Mouse (Mus musculus) gonadal fat pad, adult 2 months (tissue): ENCODE data around the gene Kcnma1. TPM values are rescaled to one million over a fixed set of nuclear protein-coding genes. Genes with fewer than 3 reads are reported as not detected.

Experiments
- DNase-seq: peaks from one replicate; pipeline ENCODE4 v3.0.0-alpha.2; 2012; ENCODE audit warnings: low read depth
- polyA plus RNA-seq: library from polyadenylated mRNA; depleted of rRNA; stranded (reverse); fragments of >200 nt; gene quantifications from 2 replicates; pipeline ENCODE4 v1.2.3, GENCODE M21; 2012

Kcnma1 gene
- polyA plus RNA-seq, 1 experiment, result 6.0 TPM

DNA sequence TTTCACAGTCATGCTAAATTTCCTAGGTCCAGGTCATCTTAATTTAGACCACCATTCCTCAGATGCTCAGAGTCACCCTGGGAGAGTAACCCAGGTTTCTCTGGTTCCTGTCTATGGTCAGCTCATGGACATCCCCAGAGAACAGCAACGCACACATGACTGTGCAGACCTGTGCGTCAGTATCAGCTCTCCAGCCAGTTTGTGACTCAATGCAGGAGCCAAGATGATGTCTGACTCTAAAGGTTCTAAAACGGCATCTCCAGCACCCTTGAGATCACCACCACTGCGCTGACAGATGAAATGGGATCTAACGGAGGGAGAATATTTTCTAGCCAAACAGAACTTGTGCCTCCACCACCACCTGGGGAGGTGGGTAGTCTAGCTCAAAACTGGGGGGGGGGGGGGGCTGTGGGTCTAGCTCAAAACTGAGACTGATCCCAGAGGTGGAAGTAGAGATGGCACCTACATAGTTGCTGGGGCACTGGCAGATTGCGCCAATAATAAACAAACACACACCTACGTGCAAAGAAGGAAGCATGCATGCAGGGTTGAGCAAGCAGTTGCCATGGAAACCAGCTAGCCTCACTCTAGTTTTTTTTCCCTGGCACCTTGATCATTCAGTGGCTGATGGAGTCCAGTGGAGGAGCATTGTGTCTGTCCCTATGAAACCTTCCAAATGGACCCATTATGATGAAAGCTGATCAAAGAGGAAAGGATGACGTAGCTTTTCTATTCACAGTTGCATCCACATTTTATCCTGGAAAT, 231.3 kb downstream of the Kcnma1 start:
- DNase-seq, result no peak

DNA sequence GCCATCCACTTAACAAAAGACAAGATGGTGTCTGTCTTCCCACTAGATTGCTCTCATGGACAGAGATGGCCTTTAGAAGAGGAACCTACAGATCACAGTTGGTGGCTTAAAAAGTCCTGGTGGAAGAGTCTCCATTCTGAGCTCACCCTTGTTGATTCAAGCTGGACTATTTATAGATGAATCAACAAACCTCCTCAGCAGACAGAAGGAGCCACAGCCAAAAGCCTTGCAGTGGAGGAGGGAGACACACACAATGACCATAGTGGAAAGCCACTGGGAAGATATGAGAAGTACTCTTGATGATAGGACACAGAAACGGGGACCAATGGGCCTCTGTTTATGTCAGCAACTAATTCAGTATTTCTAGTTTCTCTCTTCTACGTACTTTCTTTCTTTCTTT, 239.7 kb downstream of the Kcnma1 start:
- DNase-seq, result no peak

DNA sequence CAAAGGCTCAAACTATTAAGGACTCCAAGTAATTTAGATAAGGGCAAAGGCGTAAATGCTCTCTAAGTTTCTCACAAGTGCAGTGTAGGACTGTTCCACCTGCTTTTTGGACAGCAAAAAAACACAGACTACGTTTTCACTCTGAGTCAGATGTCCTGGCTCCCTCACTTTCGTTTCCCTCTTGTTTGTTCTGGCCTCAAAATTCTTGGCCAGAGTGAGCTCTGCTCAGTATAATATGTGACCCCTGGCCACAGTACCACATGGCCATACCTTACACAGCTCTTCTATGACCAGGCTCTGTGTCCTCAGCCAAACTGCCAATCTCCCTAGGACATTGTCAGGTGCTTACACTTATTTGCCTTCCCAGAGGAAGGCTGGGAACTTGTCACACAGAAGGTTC, 241.6 kb downstream of the Kcnma1 start:
- DNase-seq, result no peak

DNA sequence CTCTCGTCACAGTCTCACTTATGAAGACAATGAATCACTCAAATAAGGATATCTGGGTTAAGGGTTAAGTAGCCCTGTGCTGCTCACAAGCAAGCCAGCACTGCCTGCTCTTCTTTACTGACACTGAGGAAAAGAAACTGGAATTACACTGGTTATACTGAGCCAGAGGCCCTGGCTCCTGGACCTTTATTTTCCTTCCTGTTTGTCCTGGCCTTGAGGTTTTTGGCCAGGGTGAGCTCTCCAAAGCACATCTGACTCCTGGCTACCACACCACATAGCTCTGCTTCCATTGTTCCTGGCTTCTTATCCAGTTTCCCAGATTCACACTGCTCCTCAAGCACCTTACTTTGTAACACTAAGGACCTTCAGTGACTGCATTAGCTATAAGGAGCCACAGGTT, 242.5 kb downstream of the Kcnma1 start:
- DNase-seq, result no peak

DNA sequence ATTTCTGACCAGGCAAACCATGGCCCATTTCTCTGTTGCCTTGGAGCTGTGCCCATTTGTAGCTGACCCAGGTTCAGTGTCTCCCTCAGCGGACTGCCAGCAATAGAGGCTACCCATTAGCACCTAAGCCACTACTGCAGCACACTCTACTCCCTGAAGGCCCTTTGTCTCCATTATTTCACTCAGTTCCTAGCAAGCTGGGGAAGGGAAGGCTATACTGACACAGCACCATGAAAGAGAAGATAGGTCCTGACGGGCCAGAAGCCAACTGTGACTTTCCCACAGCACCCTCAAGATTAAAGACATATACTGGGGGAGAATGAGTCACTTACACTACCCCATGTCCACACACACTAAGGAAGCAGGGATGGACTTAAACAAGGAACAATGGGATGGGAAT, 251.8 kb downstream of the Kcnma1 start:
- no peak for DNase-seq

DNA sequence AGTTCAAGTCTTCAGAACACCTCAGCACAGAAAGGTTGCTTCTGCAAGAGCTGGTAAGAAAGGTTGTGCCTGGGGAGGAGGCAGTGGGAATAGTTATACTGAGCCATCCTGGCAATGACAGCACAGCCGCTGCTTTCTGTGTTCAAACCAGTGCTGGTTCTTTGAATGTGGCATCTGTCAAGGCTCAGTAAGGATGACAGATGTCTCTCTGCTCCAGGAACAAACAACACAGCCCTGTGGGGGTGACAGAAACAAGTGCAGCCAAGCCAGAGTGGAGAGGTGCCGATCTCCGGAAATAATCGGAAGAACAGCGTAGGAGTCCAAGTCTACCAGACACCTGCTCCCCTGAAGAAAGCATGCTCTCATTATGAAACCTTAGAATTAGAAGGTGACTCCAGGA, 254.7 kb downstream of the Kcnma1 start:
- no peak for DNase-seq

DNA sequence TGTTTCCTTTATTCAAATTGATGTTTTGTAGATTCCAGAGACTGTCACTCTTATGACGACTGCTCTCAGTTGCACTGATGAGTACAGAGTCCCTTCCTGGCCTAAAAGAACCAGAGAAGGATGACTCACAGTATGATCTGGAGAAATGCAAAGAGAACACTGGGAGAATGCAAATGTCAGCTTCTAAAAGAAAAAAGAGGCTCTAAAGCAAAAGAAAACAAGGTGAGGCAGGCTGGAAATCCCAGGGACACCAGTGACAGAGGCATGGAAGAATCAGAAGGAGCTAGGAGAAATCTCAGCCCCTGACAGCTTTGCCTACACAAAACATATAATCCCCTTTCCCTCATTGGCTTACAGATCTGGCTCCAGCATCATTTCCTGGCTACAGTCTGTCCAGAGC, 255.9 kb downstream of the Kcnma1 start:
- no peak for DNase-seq

DNA sequence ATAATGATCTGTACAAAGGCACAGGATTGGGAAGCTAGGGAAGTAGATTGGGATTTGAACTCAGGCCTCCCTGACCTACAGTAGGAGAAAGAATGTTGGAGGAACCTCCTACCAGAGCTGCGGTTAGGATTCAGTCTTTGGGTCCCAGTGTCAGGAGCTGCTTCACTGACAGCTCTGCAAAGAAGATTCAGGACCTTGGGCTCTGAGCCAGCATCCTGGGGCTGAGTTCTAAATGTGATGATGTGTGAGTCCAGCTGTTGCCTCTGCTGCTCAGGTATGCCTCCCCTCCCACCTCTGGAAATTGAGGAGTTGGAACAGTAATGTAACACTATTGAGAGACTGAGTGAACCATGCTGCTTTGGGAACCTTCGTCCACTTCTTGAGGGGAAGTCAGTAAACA, 266.3 kb downstream of the Kcnma1 start:
- DNase-seq, result no peak

DNA sequence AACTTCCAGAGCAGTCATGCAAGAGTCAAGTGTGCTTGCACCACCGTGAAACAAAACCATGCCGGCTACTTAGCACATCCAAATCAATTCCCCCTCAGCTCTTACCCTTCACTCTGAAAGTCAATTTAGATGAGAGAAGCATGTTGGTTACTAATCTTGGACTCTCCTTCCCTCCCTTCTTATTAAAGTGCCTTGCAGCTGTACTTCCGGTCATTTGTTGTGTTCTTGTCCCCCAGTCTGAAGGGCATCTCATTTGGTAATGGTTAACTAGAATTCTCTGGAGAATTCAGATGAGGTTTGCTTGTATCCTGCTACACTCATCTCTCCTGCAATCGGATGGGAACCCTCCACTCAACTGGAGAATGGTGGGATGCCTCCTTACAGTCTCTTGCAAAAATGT, 267.3 kb downstream of the Kcnma1 start:
- no peak for DNase-seq

DNA sequence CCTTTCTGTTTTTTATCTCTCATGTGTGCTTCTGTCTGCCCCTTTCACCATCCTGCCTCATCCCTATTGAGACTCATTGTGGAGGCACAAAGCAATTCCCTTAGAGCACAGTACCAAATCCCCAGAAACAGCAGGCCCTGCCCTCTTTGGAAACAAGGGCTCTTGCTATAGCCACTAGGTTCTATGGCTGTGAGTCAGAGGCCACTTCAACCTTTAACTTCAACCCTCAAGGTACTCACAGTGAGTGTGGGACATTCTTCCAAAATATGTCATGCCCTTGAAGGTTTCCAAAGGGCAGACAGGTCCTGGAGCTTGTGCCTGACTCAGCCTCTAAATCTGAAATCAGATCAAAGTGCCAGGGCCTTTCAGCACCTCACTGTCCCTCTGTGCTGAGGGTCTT, 272.8 kb downstream of the Kcnma1 start:
- no peak for DNase-seq

DNA sequence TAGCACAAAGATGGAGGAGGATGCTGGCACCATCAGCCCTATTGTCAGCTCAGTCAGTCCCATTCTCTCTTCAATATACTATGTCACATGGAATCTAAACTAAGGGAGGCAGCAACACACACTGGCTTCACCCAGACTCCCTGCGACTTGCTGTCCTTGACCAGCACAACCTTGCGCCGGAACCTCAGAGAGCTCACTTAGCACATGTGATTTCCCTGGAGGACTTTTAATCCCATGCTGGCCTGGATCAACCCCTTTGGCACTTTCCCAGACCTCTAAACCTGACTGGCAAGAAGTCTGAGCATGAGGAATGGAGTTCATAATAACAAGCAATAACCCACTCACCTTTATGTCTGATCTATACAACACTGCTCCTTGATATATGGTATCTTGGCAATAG, 280.1 kb downstream of the Kcnma1 start:
- DNase-seq, result no peak

DNA sequence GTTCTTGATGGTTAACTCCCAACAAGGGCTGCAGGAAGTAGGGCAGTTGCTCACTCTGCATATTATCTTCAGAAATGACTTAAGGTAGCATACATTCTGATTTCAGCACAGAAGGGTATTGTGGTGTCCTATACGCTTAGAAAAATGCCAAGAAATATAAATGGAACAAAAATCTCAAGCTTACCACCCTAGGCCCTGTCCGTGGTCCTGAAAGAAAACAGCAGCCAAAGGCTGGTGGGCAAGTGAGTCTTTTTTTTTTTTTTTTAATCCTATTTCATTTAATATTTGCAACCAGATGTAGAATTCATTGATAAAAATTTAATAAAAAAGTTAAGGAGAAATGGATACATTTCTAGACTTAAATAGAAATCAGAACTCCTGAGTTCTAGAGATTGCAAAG, 284.9 kb downstream of the Kcnma1 start:
- DNase-seq, result no peak

DNA sequence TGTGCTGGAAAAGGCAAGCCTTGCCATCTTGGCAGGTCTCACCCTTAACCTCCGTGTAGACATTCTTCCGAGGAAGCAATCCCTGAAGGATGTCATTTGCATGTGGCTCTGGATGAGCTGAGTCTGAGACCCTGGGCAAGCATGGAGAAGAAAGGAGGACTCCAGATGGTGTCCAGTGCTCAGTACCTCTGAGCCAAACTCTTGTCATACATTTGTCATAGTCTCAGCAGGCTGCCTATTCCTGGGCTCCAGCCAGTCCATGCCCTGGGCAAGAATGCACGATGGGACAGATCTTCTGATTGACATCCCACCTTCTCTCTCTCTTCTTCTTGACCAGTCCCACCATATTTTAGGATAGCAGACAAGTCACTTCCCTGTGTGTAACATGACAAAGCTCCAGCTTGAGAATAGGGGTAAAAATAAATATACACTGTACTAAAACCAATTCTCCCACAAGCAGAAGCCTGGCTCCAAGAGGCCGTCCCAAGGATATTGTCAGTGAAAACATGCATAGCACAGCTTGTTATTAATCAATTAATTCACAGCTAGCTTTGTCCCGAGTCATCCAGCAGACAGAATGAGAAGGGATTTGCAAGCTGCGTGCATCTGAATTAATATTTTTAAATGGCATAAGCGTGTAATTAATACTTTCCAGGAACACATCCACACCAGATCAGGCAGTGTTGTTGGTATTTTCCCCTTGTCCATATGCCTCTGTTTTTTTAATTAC, 290.4 kb downstream of the Kcnma1 start:
- DNase-seq, result no peak

DNA sequence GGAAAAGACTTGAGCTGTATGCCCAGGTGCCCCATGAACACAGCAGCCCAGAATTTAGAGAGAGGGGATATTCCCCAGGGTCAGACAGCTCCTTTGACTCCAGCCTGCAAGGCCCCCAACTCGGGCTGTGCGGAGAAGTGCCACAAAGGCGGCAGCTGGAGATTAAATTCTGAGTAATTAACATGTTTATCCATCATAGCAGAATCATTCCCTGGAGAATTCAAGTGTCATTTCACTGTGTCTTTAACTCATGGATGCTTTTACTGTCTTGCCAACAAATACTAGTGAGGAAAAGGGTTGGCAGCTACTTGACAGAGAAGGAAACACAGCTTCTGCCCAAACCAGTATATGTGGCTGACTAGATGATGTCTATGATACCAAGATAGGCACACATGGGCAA, 295.0 kb downstream of the Kcnma1 start:
- DNase-seq, result no peak

DNA sequence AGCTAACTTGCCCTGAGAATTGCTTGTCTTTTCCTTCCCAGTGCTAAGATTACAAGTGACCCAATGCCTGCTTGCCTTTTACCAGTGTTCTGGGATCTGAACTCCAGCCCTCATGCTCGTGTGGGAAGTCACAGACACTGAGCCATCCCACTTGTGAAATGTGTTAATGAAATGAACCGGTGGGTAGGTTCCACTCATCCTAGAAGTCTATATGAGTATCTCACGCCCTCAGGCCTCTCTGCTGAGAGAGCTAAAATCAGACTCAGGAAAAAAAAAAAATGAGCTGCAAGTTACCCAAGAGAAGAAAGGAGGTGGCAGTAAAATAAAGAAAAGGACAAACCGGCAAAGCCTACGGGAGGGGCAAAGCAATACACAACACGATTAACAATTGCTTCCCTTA, 295.6 kb downstream of the Kcnma1 start:
- no peak for DNase-seq

DNA sequence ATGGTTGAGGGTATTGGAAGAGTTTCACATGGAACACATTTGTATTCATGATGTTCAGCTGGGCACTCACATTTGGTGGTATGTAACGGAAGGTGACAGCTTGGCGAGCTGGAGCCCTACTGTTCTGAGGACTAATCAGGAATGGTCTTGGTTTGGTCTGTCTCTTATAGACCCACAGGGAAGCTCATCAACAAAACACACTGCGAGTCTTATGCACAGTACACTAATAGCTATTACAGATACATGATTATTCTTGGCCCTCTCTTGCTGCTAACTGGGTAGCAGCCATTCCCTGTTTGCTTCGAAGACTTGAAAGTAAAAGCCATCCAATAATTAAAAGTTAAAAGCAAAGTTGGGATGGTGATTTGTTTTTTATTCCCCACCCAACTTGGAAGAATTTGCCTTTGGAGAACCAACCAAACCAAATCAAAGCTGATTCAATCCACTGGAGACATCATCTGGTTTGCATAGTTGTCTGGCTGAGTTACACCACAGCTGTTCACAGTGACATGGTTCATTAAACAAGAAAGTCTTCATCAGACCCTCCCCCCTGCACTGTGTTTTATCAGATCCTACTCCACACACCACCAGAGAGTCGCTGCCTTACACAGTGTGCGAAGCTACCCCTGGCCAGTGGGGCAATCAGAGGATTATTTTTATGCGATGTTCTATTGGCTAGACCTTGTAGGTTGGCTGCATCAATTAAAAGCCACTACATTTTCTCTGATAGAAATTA, 299.7 kb downstream of the Kcnma1 start:
- no peak for DNase-seq

DNA sequence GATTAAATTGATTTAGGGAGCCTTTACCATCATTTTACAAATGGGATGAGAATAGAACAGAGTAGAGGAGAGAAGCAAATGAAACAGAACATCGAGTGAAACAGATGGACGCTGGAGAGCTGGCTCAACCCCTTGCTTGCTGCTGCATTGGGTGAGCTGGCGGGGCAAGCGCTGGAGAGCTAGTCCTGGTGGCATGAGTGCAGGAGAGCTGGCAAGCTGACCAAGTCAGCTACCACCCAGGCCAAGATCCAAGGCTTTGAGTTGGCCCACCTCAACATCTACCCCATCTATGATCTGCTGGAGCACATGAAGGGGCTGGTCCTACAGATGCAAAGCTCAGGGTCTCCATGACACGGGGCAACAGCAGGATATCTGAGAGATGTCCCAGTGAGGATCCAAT, 301.4 kb downstream of the Kcnma1 start:
- no peak for DNase-seq

DNA sequence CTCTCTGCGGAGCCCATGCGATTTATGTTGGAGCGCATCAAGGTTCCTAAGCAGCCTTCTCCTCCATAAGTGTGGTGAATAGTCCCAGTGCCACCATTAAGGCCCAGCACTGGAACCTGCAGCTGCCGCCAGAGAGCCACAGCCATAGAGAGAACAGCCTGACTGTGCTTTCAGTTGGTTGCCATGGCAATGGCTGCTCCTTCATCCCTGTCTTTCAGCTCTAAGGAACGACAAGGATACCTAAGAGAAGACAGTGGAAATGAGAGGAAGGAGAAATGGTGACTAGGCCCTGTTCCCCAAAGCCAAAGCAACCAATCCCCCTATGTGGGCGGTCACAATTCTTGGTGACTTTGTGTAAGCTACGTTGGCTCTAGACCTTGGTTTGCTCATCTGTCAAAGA, 303.3 kb downstream of the Kcnma1 start:
- no peak for DNase-seq

DNA sequence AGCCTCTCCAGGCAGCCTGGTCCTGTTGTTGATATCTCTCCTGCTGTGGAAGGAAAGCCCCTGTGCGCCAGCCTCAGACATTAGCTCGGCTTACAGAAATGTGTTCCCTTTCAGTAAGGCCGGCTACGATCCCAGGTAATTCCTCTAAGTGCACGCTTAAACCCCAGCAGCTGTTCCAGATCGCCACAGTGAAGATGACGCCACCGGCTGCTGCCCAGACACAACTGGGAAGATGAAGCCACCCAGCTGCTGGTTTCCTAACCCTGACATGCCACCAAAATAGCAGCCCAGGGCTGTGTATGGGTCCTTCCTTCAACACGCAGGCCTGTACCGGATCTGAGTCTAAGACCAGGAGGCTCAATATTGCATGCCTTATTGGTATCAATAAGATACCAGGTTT, 307.5 kb downstream of the Kcnma1 start:
- DNase-seq, result no peak

DNA sequence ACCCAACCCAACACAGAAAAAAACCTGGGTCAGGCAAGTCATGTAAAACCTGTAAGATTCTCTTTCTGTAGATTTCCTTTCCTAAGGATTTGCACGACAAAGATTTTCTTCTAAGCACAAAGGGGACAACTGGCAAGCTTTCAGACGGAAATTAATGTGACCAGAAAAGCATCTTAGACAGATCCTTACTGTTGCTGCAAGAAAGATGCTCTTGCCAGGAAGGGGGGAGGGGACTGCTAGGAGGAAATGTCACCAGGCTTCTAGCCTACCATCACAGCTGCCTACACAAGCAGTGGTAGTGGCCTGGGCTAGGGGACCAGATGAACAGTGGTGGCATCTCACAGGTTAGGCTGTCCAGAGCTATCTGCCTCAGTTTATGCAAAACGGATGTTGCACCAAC, 308.6 kb downstream of the Kcnma1 start:
- no peak for DNase-seq

DNA sequence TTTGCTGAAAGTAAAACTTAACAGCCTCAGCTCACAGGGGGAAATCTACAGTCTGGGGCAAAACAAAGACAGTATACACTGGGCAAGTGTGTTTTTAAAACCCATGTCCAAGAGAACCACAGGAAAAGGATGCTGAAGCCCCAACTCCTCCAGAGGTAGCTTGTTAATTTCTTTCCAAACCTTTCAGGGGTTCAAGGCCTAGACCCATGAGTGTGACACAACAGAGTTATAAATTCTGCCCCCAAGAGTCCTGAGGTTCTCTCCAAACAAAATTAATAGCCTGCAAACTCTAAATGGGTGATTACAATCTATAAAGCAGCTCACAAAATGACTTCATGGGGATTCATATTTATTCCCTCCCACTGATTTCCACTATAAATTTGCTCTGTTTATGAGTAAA, 310.0 kb downstream of the Kcnma1 start:
- DNase-seq, result no peak

DNA sequence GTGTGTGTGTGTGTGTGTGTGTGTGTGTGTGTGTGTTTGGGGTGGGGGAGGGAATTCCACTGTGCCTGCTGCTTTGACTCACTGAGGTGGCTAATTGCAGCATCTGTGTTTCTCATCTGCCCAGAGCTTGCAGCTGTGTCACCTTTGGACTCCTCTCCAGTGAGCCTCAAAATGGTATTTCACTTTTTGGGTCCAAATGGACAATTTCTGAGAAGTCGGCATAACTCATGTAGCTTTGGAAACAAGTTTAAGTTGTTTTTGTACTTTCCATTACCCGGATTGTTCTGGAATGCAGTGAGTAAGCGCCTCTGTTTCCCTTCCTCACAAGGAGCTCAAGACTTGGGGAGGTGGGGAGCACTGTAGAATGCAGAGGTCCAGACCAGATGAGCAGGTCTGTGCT, 317.9 kb downstream of the Kcnma1 start:
- no peak for DNase-seq

DNA sequence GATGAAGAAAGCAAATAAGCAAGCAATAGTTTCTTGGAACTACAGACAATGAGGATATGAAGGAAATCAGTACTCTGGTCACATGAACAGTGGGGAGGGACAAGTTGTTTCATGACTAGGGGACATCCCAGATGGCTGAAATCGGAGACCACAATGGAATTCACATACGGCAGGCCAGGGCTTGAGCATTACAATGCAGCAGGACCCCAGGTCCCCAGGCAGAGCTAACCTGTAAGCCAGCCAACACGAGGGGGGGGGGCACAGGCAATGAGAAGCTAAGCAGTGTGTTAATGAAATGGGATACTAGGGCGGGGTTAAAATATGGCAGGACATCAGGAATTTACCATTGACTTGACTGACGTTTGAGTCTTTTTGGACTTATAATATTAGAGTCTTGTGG, 324.6 kb downstream of the Kcnma1 start:
- DNase-seq, result no peak
